Mouse (Mus musculus) erythroblast, embryonic 14.5 days (primary cell): ENCODE measurements around the gene Gemin8. TPM values are rescaled to one million over a fixed set of nuclear protein-coding genes. Genes with fewer than 3 reads are reported as not detected.

Experiments
- H3K27me3 ChIP-seq: 2 replicates; pipeline ENCODE4 v1.6.1; 2012; ENCODE audit warnings: inconsistent platforms; ENCODE audit not compliant: control insufficient read depth
- H3K36me3 ChIP-seq: 2 replicates; pipeline ENCODE4 v1.6.1; 2012; ENCODE audit warnings: mild to moderate bottlenecking, inconsistent platforms; ENCODE audit not compliant: control insufficient read depth
- H3K4me1 ChIP-seq: 2 replicates; pipeline ENCODE4 v1.6.1; 2012; ENCODE audit warnings: inconsistent platforms; ENCODE audit not compliant: control insufficient read depth
- H3K4me3 ChIP-seq: replicated peaks from 2 replicates; pipeline ENCODE3; 2012; ENCODE audit warnings: moderate library complexity, mild to moderate bottlenecking, inconsistent platforms
- H3K9me3 ChIP-seq: 2 replicates; pipeline ENCODE4 v1.6.1; 2012; ENCODE audit warnings: low read length, inconsistent platforms, mixed read lengths; ENCODE audit not compliant: control insufficient read depth
- GATA1 ChIP-seq: IDR thresholded peaks from 2 replicates; pipeline ENCODE4 v1.6.1; 2012; ENCODE audit warnings: low read length, inconsistent platforms, mixed read lengths
- TAL1 ChIP-seq: IDR thresholded peaks from 3 replicates; pipeline ENCODE4 v1.6.1; 2012; ENCODE audit warnings: low read length, inconsistent platforms, mixed read lengths
- polyA plus RNA-seq: library from polyadenylated mRNA; stranded (reverse); fragments of >175 nt; gene quantifications from 2 replicates; pipeline ENCODE4 v1.2.3, GENCODE M21; 2012

The Gemin8 gene
- polyA plus RNA-seq: 0.36 and 0.38 TPM in 2 replicates

DNA sequence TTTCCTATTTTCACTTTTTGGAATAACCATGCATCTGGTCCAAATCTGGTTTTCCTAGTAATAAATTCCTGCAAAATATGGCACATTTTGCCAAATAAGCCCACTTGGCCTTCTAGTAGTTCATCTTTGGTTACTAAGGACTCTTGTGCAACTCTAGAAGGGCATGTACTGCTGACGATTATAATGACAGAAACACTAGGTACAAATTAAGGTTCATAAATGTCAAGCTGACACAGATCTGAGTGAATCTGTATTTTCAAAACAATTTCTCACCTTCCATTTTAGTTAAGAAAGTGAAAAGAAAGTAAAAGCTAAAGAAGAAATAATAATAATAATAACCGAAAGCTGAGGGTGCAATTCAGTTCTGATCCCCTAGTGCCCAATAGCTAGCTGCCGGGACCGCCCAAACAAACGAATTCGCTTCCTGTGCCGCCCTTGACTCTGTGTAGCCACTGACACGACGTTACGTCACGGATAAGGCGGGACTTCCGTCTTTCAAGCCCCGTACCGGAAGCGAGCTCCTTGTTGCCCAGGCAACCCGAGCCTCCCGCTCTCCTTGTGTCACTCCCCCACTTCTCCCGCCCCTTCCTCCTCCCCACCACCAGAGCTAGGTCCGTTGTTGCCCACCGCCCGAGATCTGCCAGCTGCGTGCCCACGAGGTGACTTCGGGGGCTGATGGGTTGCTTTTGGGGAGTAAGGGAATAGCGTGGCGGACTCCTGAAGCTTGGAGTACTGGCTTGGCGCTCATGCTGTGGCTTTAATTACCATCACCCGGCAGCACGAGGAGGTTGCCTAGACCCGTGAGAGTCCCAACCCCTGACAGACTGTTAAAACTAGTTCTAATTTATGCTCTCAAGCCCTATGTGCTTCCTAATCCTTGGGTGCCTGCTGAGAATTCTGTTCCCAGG lies at the start of gene Gemin8:
Gene Gemin8, plus strand, starts transcription at position 563 of the 908 bp plus-strand sequence.
- peaks cover 2% of the 10 kb centered on the region; the same call in 1 of the 2 replicates for H3K9me3 ChIP-seq
- H3K36me3 ChIP-seq: no peaks in the 10 kb centered on the region
- no peak for TF ChIP-seq GATA1
- no peak for TF ChIP-seq TAL1
- H3K4me1 ChIP-seq: peaks cover 29% of the 10 kb centered on the region
- H3K4me3 ChIP-seq: peak within 1 kb of the TSS; percentile 87
- no peaks in the 10 kb centered on the region for H3K27me3 ChIP-seq

GRCm38 (mm10) chrX:166147158-166147846 lies 23.0 kb upstream of the Gemin8 start:
- H3K4me3 ChIP-seq: no peak overlapping the region
- no peaks in the 10 kb centered on the region for H3K27me3 ChIP-seq
- no peaks in the 10 kb centered on the region for H3K9me3 ChIP-seq
- no peak for TF ChIP-seq GATA1
- no peak for TF ChIP-seq TAL1
- no peaks in the 10 kb centered on the region for H3K4me1 ChIP-seq
- no peaks in the 10 kb centered on the region for H3K36me3 ChIP-seq

DNA sequence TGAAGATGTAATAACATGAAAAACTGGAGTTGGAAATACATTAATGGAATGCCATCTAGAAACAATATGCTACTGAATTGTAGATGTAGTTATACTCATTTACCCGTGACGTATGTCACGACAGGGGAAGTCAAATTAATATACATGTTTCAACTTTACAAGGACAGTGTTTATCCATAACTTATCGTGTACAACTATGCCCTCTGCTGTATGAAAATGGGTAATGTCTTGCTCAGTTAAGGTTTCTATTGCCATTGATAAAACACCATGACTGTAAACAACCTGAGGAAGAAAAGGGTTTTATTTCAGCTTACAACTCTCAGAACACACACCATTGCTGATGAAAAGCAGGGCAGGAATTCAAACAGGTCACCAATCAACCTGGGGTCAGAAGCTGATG lies 7.5 kb upstream of the Gemin8 start:
- TF ChIP-seq TAL1: no peak

DNA sequence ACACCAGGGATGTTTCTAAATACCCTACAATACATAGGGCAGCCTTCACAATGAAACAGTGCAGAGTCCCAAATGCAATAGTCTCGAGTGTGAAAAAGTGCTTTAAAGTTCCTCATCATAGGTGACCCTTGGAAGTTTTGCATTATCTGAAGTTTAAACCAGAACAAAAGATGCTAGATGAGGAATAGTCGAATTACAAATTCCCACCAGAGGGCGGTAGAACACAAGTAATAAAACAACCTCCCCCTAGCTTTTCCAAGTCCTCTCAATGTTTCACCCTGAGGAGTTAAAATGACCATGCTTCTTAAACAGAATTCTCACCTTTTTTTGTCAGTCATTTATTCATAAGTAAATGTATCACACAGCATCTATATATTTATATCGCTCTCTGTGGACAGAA lies 2.9 kb upstream of the Gemin8 start:
- no peaks in the 10 kb centered on the region for H3K27me3 ChIP-seq
- no peak overlapping the region for H3K4me3 ChIP-seq
- peaks cover 25% of the 10 kb centered on the region for H3K4me1 ChIP-seq
- TF ChIP-seq GATA1 (no peak), TAL1 (no peak)
- no peaks in the 10 kb centered on the region for H3K36me3 ChIP-seq
- H3K9me3 ChIP-seq: peaks cover 2% of the 10 kb centered on the region; the same call in 1 of the 2 replicates

More for the DNA sequence above, 7.5 kb upstream of the Gemin8 start:
- Histone ChIP-seq H3K9me3 (no peaks in the 10 kb centered on the region), H3K27me3 (no peaks in the 10 kb centered on the region), H3K4me1 (peaks cover 3% of the 10 kb centered on the region), H3K4me3 (no peak overlapping the region), H3K36me3 (no peaks in the 10 kb centered on the region)

- H3K4me1 ChIP-seq: peaks cover 29% of the 10 kb centered on the region
- H3K9me3 ChIP-seq: peaks cover 2% of the 10 kb centered on the region; the same call in 1 of the 2 replicates
- TF ChIP-seq GATA1: no peak
- no peak for TF ChIP-seq TAL1
- H3K27me3 ChIP-seq: no peaks in the 10 kb centered on the region
- H3K36me3 ChIP-seq: no peaks in the 10 kb centered on the region
- no peak overlapping the region for H3K4me3 ChIP-seq
Measured at GRCm38 (mm10) chrX:166167923-166168322, 2.3 kb upstream of the Gemin8 start.

- H3K27me3 ChIP-seq: no peaks in the 10 kb centered on the region
- H3K4me1 ChIP-seq: peaks cover 29% of the 10 kb centered on the region
- H3K9me3 ChIP-seq: peaks cover 2% of the 10 kb centered on the region; the same call in 1 of the 2 replicates
- no peaks in the 10 kb centered on the region for H3K36me3 ChIP-seq
- peak overlapping the region; percentile 87 for H3K4me3 ChIP-seq
- TF ChIP-seq TAL1: no peak
- TF ChIP-seq GATA1: no peak
Measured at GRCm38 (mm10) chrX:166170800-166171738, 815 bp downstream of the Gemin8 start.

DNA sequence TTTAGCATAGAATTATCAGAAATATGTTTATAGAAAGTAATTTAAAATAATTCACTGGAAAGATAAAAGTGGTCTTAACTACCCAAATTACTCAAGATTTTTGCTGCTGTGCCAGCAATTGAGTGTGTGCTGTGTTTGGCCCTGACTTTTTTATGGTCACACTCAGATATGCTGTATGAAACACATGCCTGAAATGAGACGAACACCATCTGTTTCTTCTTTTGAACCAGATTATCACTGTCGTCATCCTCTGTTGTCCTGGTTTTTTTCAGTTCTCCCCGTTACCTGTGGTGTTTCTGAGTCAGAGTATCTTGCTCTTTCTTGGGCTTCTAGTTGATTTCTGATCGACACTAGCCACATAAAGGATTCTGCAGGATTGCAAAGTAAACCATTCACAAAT lies 1.8 kb downstream of the Gemin8 start:
- H3K4me3 ChIP-seq: no peak overlapping the region
- H3K9me3 ChIP-seq: peaks cover 2% of the 10 kb centered on the region; the same call in 1 of the 2 replicates
- no peaks in the 10 kb centered on the region for H3K36me3 ChIP-seq
- peaks cover 29% of the 10 kb centered on the region for H3K4me1 ChIP-seq
- H3K27me3 ChIP-seq: no peaks in the 10 kb centered on the region
- TF ChIP-seq TAL1 (no peak), GATA1 (no peak)

GRCm38 (mm10) chrX:166172661-166173060 lies 2.4 kb downstream of the Gemin8 start:
- no peak overlapping the region for H3K4me3 ChIP-seq
- H3K9me3 ChIP-seq: peaks cover 2% of the 10 kb centered on the region; the same call in 1 of the 2 replicates
- H3K27me3 ChIP-seq: no peaks in the 10 kb centered on the region
- peaks cover 27% of the 10 kb centered on the region for H3K4me1 ChIP-seq
- no peaks in the 10 kb centered on the region for H3K36me3 ChIP-seq
- TF ChIP-seq TAL1 (no peak), GATA1 (no peak)
